Mouse (Mus musculus): ENCODE results near the gene Sun2.

DNA sequence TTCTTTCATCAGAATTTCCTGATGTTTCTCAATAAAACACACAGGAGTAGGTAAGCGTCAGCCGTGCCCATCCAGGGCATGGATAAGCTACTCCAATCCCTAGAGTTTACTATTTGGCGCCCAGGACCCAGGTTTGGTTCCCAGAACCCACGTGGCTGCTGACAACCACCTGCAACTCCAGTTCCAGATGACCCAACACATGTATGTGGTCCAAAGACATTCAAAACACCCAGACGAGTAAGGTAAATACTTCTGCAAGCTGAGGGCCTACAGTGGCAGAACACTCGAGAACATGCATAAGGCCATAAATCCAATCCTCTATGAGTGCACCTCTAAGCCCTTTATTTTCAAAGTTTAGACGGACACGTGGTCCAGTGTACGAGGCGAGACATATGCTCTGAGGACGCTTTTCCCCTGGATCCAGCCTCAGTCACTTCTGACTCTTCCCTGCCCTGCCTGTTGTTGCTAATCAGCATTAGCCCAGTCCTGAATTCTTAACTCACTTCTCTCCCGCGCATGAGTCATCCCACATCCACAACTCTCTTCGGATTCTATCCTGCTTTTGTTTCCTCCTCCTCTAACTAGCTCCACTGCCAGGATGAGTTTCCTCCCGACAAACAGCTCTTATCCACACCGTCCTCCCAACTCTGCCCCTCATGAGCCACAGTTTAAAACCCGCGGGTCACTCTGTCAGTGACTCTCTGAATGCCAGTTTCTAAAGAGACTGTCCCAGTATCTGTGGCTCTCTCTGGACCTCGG is 58.5 kb downstream of the Sun2 start:
- TF ChIP-seq CTCF (conservative IDR thresholded peaks at IDR 0.05 in 1 of 2, IDR thresholded peaks at IDR 0.05 in 1 of 2; ENCODE audit: low read depth in 2 of 2, low read length in 2 of 2), result no peak
- TF ChIP-seq EP300 (IDR thresholded peaks at IDR 0.05; ENCODE audit: low read length), result no peak
- peak; percentile 60 for TF ChIP-seq MXI1 (IDR thresholded peaks at IDR 0.05; ENCODE audit: low read depth, low read length)
- no peak for TF ChIP-seq ETS1 (conservative IDR thresholded peaks at IDR 0.05; ENCODE audit: low read depth, low read length)
- no peak for TF ChIP-seq ZNF384 (IDR thresholded peaks at IDR 0.05; ENCODE audit: low read depth, low read length)
- no peak for TF ChIP-seq MAFK (IDR thresholded peaks at IDR 0.05; ENCODE audit: insufficient replicate concordance, low read length)
- no peak for TF ChIP-seq HCFC1 (IDR thresholded peaks at IDR 0.05; ENCODE audit: low read depth, low read length)
- no peak for TF ChIP-seq TCF12 (IDR thresholded peaks at IDR 0.05; ENCODE audit: low read depth, low read length)
- no peak for TF ChIP-seq JUN (IDR thresholded peaks at IDR 0.05; ENCODE audit: insufficient read depth, low read depth, low read length)
- no peak for TF ChIP-seq POLR2AphosphoS2 (IDR thresholded peaks at IDR 0.05; ENCODE audit: low read depth, low read length)
- no peak for TF ChIP-seq POLR2A (IDR thresholded peaks at IDR 0.05; ENCODE audit: low read depth, low read length)
- TF ChIP-seq E2F4 (IDR thresholded peaks at IDR 0.05; ENCODE audit: insufficient replicate concordance, low read depth, low read length), result no peak
- TF ChIP-seq CHD2 (IDR thresholded peaks at IDR 0.05; ENCODE audit: low read length), result no peak

Measured in CH12.LX (cell line).